Mouse (Mus musculus): ENCODE results near the gene Atg4a. TPM values are rescaled to one million over a fixed set of nuclear protein-coding genes. Genes with fewer than 3 reads are reported as not detected.

Gene Atg4a
- 10 to 100 TPM in 1 of 2 experiments, 1 to 10 TPM in 1; 8.5 to 13.1 TPM for total RNA-seq (2021)
- long read RNA-seq, experiment 1, partial matches to known transcripts: 0 of 6 reads
- long read RNA-seq, experiment 1, other reads (novel, unspliced or antisense): 2 of 6 reads
- long read RNA-seq, experiment 2, partial matches to known transcripts: 0 of 10 reads
- long read RNA-seq, experiment 2, other reads (novel, unspliced or antisense): 7 of 10 reads

DNA sequence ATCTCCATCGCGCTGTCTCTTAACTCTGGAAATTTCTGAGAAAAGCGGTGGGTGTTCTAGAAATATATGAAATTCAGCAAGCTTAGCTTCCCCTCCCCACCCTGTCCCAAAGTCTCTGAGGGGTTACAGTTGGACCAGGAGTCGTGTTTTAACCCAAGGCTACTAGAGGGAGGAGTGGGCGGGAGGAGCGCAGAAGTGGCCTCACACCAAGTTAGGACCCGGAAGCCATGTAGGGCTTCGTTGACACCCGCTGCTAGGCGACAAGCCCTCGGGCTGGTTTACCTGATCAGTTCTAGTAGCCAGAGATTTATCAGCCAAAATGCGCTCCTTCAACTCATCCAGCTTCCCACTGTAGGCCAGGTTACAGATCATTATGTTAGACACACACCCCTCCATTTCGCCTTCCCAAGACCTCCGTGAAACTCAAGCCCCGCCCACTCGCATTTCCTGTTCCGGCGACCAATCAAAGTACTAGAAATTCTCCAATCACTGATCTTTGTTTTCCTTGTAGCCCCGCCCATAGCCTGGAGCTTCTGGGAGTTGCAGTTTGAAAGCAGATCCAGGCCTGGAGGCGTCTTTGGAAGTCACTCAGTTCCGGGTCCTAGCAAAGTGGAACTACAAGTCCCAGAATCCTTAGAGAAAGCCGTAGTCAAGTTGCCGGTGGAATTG, at the start of gene Atg4a, which contains the start of gene Psmd10:
Gene Atg4a, plus strand, starts transcription at position 636 of the 669 bp plus-strand sequence.
Gene Psmd10, minus strand, starts transcription at position 457 of the 669 bp plus-strand sequence.
- H3K27ac ChIP-seq: peak within 1 kb of the TSS; percentile 78
- no peak for TF ChIP-seq CTCF (conservative IDR thresholded peaks at IDR 0.05)
- peak; percentile 81 to 95 for DNase-seq (ENCODE audit: low spot score in 2 of 2)
- H3K4me3 ChIP-seq: peak within 1 kb of the TSS; percentile 69

DNA sequence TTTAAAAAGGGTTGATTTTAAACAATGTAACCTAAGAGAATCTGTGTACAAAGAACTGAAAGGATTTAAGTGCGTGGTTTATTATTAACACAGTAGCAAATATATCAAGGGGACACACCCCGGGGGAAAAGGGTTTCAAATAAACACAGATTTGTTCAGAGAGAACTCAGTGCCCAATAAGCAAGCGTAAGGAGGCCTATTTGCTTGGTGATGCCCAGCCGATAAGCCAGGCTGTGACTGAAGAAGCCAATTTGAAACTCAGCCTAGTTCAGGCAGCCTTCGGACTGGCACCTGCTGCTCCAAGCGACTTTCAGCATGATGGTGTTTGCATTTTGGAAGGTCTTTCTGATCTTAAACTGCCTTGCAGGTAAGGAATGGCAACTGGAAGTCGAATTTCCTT, 49.3 kb upstream of the Atg4a start, which contains the start of gene Vsig1:
Gene Vsig1, plus strand, starts transcription at position 249 of the 400 bp plus-strand sequence.
- no peak for TF ChIP-seq CTCF (conservative IDR thresholded peaks at IDR 0.05)
- H3K4me3 ChIP-seq: no peak within 1 kb of the TSS
- H3K27ac ChIP-seq: no peak within 1 kb of the TSS
- no peak for DNase-seq (ENCODE audit: low spot score in 2 of 2)

DNA sequence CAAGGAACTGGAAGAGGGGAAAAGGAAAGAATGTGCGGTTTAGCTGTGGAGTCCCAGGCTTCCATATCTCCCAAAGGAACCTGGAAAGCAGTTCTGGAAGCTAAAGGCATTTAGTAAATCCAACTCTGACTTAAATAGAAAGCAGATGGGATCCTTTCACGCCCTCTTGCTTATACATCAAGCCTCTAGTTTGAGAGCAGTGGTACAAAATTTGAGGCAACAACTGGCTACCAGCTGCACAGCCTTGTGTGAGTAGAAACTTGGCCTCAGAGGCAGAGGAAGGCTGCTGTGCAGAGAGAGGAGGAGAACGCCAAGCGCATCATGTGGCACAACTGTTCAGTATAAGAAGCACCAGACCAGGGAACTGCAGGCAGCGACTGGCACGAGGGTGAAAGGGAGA, 35.4 kb upstream of the Atg4a start:
- TF ChIP-seq CTCF (conservative IDR thresholded peaks at IDR 0.05): no peak
- no peak for DNase-seq (ENCODE audit: low spot score in 2 of 2)
- H3K27ac ChIP-seq: no peak overlapping the region
- no peak overlapping the region for H3K4me3 ChIP-seq

DNA sequence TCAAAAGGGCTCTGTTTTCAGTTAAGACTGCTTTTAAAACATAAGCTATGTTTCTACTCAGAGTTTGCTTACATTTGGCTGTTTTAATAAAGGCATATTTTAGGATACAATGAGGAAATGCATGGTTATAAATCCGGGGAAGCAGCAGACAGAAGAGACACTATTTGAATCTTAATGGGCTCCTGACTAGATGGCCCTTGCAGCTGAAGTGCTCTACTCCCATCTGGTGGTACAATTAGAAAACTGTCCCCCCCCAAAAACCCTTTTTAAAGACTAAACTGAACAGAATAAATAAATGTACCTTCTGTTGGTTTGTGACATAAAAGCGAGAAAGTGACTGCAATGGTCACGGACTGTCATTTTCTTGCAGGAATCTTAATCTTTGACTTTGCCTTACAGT, 24.6 kb upstream of the Atg4a start:
- peak in 1 of 2 experiments; percentile 0 for DNase-seq (ENCODE audit: low spot score in 2 of 2)
- Histone ChIP-seq H3K27ac (no peak overlapping the region), H3K4me3 (no peak overlapping the region)
- TF ChIP-seq CTCF (conservative IDR thresholded peaks at IDR 0.05): peak; percentile 73

DNA sequence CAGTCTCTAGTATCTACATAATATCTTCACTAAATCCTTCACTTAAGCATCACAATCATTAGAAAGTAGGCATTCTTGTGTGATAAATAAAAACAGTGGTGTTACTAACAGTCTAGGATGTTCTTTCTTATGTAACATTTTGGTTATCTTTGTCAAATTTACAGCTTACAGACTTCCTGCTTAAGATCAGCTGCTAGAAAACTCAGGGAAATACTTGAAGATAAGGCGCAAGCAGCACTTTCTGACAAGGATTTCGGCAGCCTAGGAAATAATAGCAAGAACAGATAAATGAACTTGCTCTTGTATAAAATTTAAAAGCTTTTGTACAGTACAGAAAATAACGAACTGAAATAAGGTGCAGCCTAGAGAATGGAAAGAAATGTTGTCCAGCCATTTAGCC, 23.4 kb upstream of the Atg4a start:
- no peak for DNase-seq (ENCODE audit: low spot score in 2 of 2)
- Histone ChIP-seq H3K27ac (no peak overlapping the region), H3K4me3 (no peak overlapping the region)
- no peak for TF ChIP-seq CTCF (conservative IDR thresholded peaks at IDR 0.05)

DNA sequence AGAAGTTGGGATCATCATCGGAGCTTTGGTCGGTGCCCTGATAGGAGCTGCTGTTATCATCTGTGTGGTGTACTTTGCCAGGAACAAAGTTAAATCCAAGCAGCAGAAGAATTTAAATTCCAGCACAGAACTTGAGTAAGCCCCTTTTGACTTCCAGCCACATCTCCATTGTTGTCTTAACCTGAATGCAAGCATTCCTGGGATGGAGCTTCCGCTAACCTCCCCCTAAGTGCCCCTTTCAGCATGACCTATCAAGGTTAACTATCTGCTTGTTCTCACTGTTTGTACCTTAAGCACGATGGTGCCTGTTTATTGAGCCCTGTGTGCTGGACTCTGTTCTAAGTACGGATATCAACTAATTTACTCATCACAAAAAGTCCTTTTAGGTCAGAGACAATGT, 20.4 kb upstream of the Atg4a start:
- TF ChIP-seq CTCF (conservative IDR thresholded peaks at IDR 0.05): no peak
- no peak overlapping the region for H3K4me3 ChIP-seq
- no peak overlapping the region for H3K27ac ChIP-seq
- no peak for DNase-seq (ENCODE audit: low spot score in 2 of 2)

DNA sequence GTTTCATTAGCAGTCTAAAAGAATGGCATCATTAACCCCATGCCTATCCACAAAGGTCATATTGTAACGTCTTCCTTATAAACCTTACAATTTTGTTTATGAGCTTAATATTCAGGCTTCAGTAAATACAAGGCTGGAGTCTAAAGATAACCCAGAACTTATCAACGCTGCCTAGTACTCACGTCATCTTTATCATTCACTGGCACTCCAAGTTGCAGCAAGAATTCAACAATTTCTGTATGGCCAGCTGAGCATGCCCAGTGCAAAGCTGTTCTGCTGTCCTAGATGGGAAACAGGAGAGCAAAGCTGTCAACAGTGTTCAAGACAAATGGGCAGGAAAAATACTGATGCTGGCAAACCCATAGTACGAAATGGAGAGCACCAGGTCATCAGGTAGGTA, 3.1 kb upstream of the Atg4a start:
- no peak for TF ChIP-seq CTCF (conservative IDR thresholded peaks at IDR 0.05)
- no peak for DNase-seq (ENCODE audit: low spot score in 2 of 2)
- Histone ChIP-seq H3K27ac (no peak overlapping the region), H3K4me3 (no peak overlapping the region)

DNA sequence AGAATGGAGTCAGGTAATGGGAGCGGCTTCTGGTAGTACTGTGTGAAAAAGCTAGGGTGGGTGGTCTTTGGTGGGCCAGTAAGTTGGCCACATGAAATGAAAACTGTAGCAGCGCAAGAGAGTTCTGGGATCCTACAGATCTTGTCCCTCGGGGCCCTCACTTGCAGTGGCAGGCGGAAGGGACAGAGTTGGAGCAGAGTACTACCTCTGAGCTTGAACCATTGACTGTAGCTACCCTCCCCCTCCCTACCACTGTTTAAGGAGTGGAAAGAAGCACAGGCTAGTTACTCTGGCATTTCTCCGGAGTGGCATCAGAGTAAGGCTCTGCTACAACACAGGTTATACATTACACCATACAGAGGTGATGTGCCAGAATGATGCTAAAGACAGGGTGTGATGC, 252 bp downstream of the Atg4a start:
- 0 out of 2 replicates have a peak, but pooled peaks have one; percentile 12 for TF ChIP-seq CTCF (conservative IDR thresholded peaks at IDR 0.05)
- Histone ChIP-seq H3K27ac (peak overlapping the region; percentile 49), H3K4me3 (peak overlapping the region; percentile 69)
- DNase-seq (ENCODE audit: low spot score in 2 of 2): no peak

DNA sequence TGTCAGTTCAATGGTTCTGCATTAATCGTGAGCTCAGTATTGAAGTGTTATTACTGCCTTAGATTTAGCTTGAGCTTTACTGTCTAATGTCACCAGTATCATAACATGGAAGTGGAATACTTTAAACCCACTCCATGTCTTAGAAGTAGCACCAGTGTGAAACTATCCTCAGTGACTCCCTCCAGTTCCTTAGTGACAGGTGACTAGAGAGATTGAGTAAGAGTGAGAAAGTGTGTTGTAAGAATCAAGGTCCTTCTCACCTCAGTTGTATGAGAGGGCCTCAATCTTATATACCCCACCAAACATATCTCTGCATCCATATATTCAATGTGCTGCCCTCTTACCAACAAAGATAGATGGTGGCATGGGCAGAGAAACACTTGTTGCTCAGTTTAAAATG, 22.2 kb downstream of the Atg4a start:
- Histone ChIP-seq H3K27ac (no peak overlapping the region), H3K4me3 (no peak overlapping the region)
- no peak for TF ChIP-seq CTCF (conservative IDR thresholded peaks at IDR 0.05)
- DNase-seq (ENCODE audit: low spot score in 2 of 2): no peak

DNA sequence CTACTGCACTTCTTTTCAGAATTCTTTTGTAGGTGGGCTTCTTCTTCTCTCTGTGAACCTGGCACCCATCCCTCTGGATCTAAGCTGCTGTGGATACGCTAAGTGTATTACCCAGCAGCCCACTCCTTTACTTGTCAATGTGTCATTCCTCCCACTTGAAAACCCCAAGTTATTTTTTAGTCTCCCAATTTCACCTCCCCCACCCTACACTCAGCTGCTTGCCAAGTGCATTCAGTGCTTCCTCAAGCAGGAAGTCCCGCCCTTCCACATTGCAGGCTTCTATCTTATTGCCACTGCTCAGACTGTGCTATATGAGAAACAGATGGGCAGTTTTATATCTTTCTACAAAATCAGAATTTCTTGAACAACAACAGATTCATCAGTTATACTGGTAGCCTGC, 22.8 kb downstream of the Atg4a start:
- Histone ChIP-seq H3K4me3 (no peak overlapping the region), H3K27ac (no peak overlapping the region)
- DNase-seq (ENCODE audit: low spot score in 2 of 2): peak; percentile 33 to 42
- no peak for TF ChIP-seq CTCF (conservative IDR thresholded peaks at IDR 0.05)

DNA sequence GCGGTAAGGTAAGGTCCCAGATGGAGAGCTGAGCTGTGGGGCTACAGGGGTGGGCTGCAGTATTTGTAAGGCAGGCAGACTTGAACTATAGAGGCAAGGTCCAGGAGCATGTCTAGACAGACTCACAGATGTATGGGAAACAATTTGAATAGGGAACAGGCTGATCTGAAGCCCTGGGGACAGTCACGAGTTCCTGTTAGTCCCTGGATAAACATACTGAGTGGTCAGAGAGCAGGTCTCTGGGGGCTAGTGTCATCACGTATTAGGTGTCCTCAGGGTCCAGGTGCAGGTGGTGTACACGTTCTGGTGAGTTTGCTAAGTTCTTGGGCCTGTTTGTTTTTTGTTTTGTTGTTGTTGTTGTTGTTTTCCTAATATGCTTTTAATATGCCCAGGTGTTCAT, 23.5 kb downstream of the Atg4a start:
- no peak for TF ChIP-seq CTCF (conservative IDR thresholded peaks at IDR 0.05)
- Histone ChIP-seq H3K4me3 (no peak overlapping the region), H3K27ac (no peak overlapping the region)
- no peak for DNase-seq (ENCODE audit: low spot score in 2 of 2)

DNA sequence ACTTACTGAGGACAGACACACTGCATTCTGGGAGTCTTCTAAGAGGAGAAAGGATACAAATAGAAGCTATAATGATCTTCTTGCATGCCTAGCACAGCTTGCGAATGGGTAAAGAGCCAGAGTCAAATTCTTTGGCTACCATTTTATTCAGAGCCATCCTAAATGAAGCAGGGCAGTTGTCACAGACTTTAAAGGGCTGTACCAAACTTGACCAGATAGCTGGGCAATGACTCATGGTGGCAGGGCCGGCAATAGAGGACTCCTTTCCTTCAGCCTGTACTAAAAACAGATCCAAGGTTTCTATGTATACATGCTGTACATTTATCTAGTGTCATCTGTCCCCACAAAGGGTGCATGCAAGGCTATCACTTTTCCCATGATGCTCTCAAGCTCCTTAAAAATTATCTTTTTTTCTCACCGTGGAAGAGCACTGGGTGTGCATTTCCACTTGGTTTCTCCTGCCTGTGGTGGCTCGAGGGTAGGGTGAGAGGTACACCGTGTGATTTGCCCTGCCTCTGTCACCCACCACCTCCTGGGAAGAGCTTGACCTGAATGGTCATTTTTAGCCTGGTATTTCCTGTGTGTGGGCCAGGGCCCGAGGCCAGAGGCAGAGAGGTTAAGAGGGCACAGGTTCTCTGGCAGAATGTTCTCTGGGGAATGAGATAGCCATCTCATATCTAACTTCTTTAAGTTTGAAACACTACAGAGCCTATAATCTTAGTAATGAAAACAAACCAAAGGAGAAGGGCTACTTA, 26.7 kb downstream of the Atg4a start:
- H3K27ac ChIP-seq: no peak overlapping the region; the same call in 1 of the 2 replicates

DNA sequence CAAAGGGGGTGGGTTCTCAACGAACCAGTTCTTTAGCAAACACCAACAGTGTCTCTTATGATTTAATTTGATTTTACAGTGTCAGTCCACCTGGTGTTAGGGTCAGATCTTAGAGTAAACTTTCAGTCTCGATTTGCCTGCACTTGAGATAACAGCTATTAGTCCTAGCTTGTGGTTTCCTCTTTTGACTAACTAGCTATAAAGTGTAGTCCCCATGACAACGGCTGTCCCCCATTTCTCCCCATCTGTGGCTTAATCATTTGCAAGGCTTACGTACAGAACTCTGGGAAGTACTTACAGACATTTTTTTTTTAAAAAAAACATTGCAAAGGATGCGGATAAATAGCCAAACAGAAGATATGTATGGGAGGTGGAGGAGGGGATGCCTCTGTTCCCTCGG, 28.1 kb downstream of the Atg4a start:
- DNase-seq (ENCODE audit: low spot score in 2 of 2): no peak
- no peak for TF ChIP-seq CTCF (conservative IDR thresholded peaks at IDR 0.05)

More for the DNA sequence above, 26.7 kb downstream of the Atg4a start:
- no peak for TF ChIP-seq CTCF (conservative IDR thresholded peaks at IDR 0.05)
- no peak for DNase-seq (ENCODE audit: low spot score in 2 of 2)
- H3K4me3 ChIP-seq: no peak overlapping the region

More for the DNA sequence above, 28.1 kb downstream of the Atg4a start:
- no peak overlapping the region for H3K4me3 ChIP-seq
- peak overlapping the region; percentile 23; the same call in 1 of the 2 replicates for H3K27ac ChIP-seq

Measured in layer of hippocampus, adult 2 months (tissue).